Mouse (Mus musculus) stomach, postnatal 0 days (tissue): ENCODE data around the gene BC030867.

Experiments used
- CTCF ChIP-seq: IDR thresholded peaks from 2 replicates; pipeline ENCODE4 v1.5.1; 2016; ENCODE audit warnings: antibody characterized with exemption, low read depth, mild to moderate bottlenecking, moderate library complexity
- EP300 ChIP-seq: optimal IDR thresholded peaks from 2 replicates; pipeline ENCODE3; 2016; ENCODE audit warnings: antibody characterized with exemption

GRCm38 (mm10) chr11:102295598-102296471, 47.2 kb downstream of the BC030867 start:
- no peak for TF ChIP-seq CTCF
- TF ChIP-seq EP300, result no peak
